Mouse (Mus musculus) MEL (cell line): ENCODE results near the gene Bbs12.

Experiments
- CHD2 ChIP-seq: IDR thresholded peaks from 2 replicates; pipeline ENCODE4 v1.6.1; 2011; ENCODE audit warnings: low read length, improper control_type of control experiment
- CTCF ChIP-seq, 3 experiments: IDR thresholded peaks in 2 of 3; conservative IDR thresholded peaks in 1 of 3; 2 replicates each; pipeline ENCODE4 v1.5.1; 2011 to 2012; ENCODE audit warnings: low read length in 3 of 3, low read depth in 2 of 3, mild to moderate bottlenecking in 2 of 3, improper control_type of control experiment in 1 of 3, inconsistent platforms in 1 of 3, mixed read lengths in 1 of 3, moderate library complexity in 1 of 3; ENCODE audit not compliant: control insufficient read depth in 1 of 3, insufficient read depth in 1 of 3, poor library complexity in 1 of 3, severe bottlenecking in 1 of 3
- ETS1 ChIP-seq: IDR thresholded peaks from 2 replicates; pipeline ENCODE4 v1.6.1; 2012; ENCODE audit warnings: low read depth, mild to moderate bottlenecking, inconsistent platforms, low read length, improper control_type of control experiment, moderate library complexity
- MAZ ChIP-seq: IDR thresholded peaks from 2 replicates; pipeline ENCODE4 v1.6.1; 2012; ENCODE audit warnings: low read depth, mild to moderate bottlenecking, inconsistent platforms, low read length, improper control_type of control experiment
- MEF2A ChIP-seq: IDR thresholded peaks from 2 replicates; pipeline ENCODE4 v1.6.1; 2014; ENCODE audit warnings: low read depth, mild to moderate bottlenecking, inconsistent platforms, low read length, improper control_type of control experiment; ENCODE audit not compliant: poor library complexity, insufficient replicate concordance, severe bottlenecking; ENCODE audit errors: extremely low read depth
- MXI1 ChIP-seq: IDR thresholded peaks from 2 replicates; pipeline ENCODE4 v1.6.1; 2011; ENCODE audit warnings: mild to moderate bottlenecking, low read depth, low read length, improper control_type of control experiment
- POLR2A ChIP-seq, 2 experiments: IDR thresholded peaks; 2 replicates each; pipeline ENCODE4 v1.6.1; 2011 to 2012; ENCODE audit warnings: low read length in 2 of 2, mild to moderate bottlenecking in 2 of 2, control low read depth in 1 of 2, improper control_type of control experiment in 1 of 2, low read depth in 1 of 2, moderate library complexity in 1 of 2; ENCODE audit not compliant: control insufficient read depth in 1 of 2, insufficient read depth in 1 of 2, poor library complexity in 1 of 2
- RCOR1 ChIP-seq: IDR thresholded peaks from 2 replicates; pipeline ENCODE4 v1.6.1; 2012; ENCODE audit warnings: low read depth, mild to moderate bottlenecking, inconsistent platforms, low read length, improper control_type of control experiment
- USF1 ChIP-seq: IDR thresholded peaks from 2 replicates; pipeline ENCODE4 v1.6.1; 2014; ENCODE audit warnings: low read depth, mild to moderate bottlenecking, inconsistent platforms, low read length, improper control_type of control experiment, moderate library complexity
- ZKSCAN1 ChIP-seq: IDR thresholded peaks from 2 replicates; pipeline ENCODE4 v1.6.1; 2012; ENCODE audit warnings: low read depth, mild to moderate bottlenecking, inconsistent platforms, low read length, improper control_type of control experiment, moderate library complexity
- ZMIZ1 ChIP-seq: IDR thresholded peaks from 2 replicates; pipeline ENCODE4 v1.6.1; 2012; ENCODE audit warnings: low read depth, mild to moderate bottlenecking, inconsistent platforms, low read length, improper control_type of control experiment, moderate library complexity

DNA sequence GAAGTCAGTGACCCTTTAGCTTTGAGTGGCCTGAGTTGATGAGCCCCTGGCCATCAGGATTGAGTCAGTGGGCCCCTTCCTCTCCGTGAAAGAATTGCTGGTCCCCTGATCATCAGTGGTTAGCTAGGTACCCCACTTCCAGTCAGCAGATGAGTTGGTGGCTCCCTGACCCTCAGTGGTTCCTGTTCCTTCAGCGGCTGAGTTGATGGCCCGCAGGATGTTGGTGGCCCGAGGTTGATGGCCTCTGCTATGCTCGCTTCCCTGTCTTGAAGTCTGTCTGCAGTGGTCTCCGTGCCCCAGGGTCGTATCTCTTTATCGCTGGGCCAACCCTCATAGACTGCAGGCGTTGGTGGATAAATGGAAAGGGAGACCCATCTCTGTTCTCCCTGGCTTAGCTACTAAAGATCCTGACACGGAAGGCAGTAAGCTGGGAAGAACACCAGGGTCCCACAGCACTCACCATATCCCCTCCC lies 421 bp upstream of the Bbs12 start:
- TF ChIP-seq RCOR1 (no peak), CHD2 (no peak), ETS1 (no peak), USF1 (no peak), POLR2A (IDR thresholded peaks at IDR 0.05; ENCODE audit: control insufficient read depth in 1 of 2, insufficient read depth in 1 of 2, low read depth in 1 of 2, low read length in 2 of 2, poor library complexity in 1 of 2) (no peak), MEF2A (no peak), ZMIZ1 (no peak), CTCF (IDR thresholded peaks at IDR 0.05 in 2 of 3, conservative IDR thresholded peaks at IDR 0.05 in 1 of 3; ENCODE audit: control insufficient read depth in 1 of 3, insufficient read depth in 1 of 3, low read depth in 2 of 3, low read length in 3 of 3, poor library complexity in 1 of 3, severe bottlenecking in 1 of 3) (no peak), ZKSCAN1 (no peak), MXI1 (no peak), MAZ (no peak)
